Mouse (Mus musculus) intestine, embryonic 14.5 days (tissue): ENCODE data around the gene Insig1. TPM values are rescaled to one million over a fixed set of nuclear protein-coding genes. Genes with fewer than 3 reads are reported as not detected.

Experiments used
- ATAC-seq: fragments of 200-750 bp; cut with Nextera tagmentation; replicated peaks from 2 replicates; pipeline ENCODE4 v1.8.0; 2017; ENCODE audit warnings: low read depth, moderate number of reproducible peaks, moderate TSS enrichment, moderate library complexity; ENCODE audit not compliant: low FRiP score, low TSS enrichment
- DNase-seq: peaks from one replicate; pipeline ENCODE4 v3.0.0-alpha.2; 2018; ENCODE audit warnings: low spot score
- H3K27ac ChIP-seq: fragments of 300-500 bp; sonication (generic); 2 replicates; pipeline ENCODE4 v1.5.1; 2014; ENCODE audit warnings: low read depth, mild to moderate bottlenecking, control low read depth
- H3K27me3 ChIP-seq: fragments of 300-500 bp; sonication (generic); replicated peaks from 2 replicates; pipeline ENCODE4 v1.6.1; 2014; ENCODE audit warnings: low read length, control low read depth; ENCODE audit not compliant: control insufficient read depth, insufficient read depth
- H3K36me3 ChIP-seq: fragments of 300-500 bp; sonication (generic); 2 replicates; pipeline ENCODE4 v1.6.1; 2014; ENCODE audit warnings: low read length, control low read depth; ENCODE audit not compliant: control insufficient read depth, insufficient read depth
- H3K4me1 ChIP-seq: fragments of 300-500 bp; sonication (generic); replicated peaks from 2 replicates; pipeline ENCODE4 v1.6.1; 2014; ENCODE audit warnings: low read length, control low read depth, mixed read lengths; ENCODE audit not compliant: control insufficient read depth, insufficient read depth
- H3K4me2 ChIP-seq: fragments of 300-500 bp; sonication (generic); 2 replicates; pipeline ENCODE4 v1.6.1; 2014; ENCODE audit warnings: low read length
- H3K4me3 ChIP-seq: fragments of 300-500 bp; sonication (generic); 2 replicates; pipeline ENCODE4 v1.5.1; 2014; ENCODE audit warnings: low read depth, low read length, control low read depth, mixed read lengths
- H3K9ac ChIP-seq: fragments of 300-500 bp; sonication (generic); 2 replicates; pipeline ENCODE4 v1.6.1; 2014; ENCODE audit warnings: mild to moderate bottlenecking, low read length
- H3K9me3 ChIP-seq: fragments of 300-500 bp; sonication (generic); 2 replicates; pipeline ENCODE4 v1.6.1; 2016; ENCODE audit warnings: low read length, control low read depth; ENCODE audit not compliant: control insufficient read depth
- WGBS: fragments of 180-500 bp; shearing (Covaris S2); extraction: QIAGEN DNeasy Blood & Tissue Kit; methylation state at CpG from one replicate; pipeline ENCODE4 v1.1.7; 2014; 5-methylcytosine and 5-hydroxymethylcytosine counted together
- polyA plus RNA-seq: library from polyadenylated mRNA; unstranded; fragments of >200 nt; fragmentation: Nextera tagmentation; extraction: Ambion mirVana; gene quantifications from 2 replicates; pipeline ENCODE4 v1.2.1, GENCODE M21; 2014

Gene Insig1
- polyA plus RNA-seq, 1 experiment from 2014 or later, result 158 TPM

- Histone ChIP-seq H3K9ac (no peak overlapping the region), H3K27ac (peak overlapping the region; percentile 12), H3K4me1 (no peaks in the 10 kb centered on the region), H3K36me3 (no peaks in the 10 kb centered on the region), H3K27me3 (no peaks in the 10 kb centered on the region), H3K4me3 (no peak overlapping the region), H3K4me2 (no peak overlapping the region), H3K9me3 (no peaks in the 10 kb centered on the region)
- DNase-seq (no peak), ATAC-seq (peak; percentile 94)
- WGBS, result 64% methylated on average over 2 of the region's 2 CpGs
Observed at GRCm38 (mm10) chr5:28055450-28055849, 15.7 kb upstream of the Insig1 start.

GRCm38 (mm10) chr5:28056877-28057276, 14.3 kb upstream of the Insig1 start:
- no peak for ATAC-seq

GRCm38 (mm10) chr5:28060506-28060905, 10.7 kb upstream of the Insig1 start:
- no peak for DNase-seq
- Histone ChIP-seq H3K4me1 (no peaks in the 10 kb centered on the region), H3K27me3 (no peaks in the 10 kb centered on the region), H3K4me2 (no peak overlapping the region), H3K4me3 (no peak overlapping the region), H3K36me3 (no peaks in the 10 kb centered on the region), H3K27ac (no peak overlapping the region), H3K9ac (no peak overlapping the region), H3K9me3 (no peaks in the 10 kb centered on the region)
- ATAC-seq, result no peak

More at GRCm38 (mm10) chr5:28056877-28057276, 14.3 kb upstream of the Insig1 start:
- H3K27ac ChIP-seq, result no peak overlapping the region
- no peak for DNase-seq
- no peak overlapping the region for H3K9ac ChIP-seq
- no peaks in the 10 kb centered on the region for H3K36me3 ChIP-seq
- H3K4me3 ChIP-seq, result no peak overlapping the region
- no peaks in the 10 kb centered on the region for H3K9me3 ChIP-seq
- no peaks in the 10 kb centered on the region for H3K4me1 ChIP-seq
- 83% methylated on average over 3 of the region's 3 CpGs for WGBS
- H3K4me2 ChIP-seq, result no peak overlapping the region
- H3K27me3 ChIP-seq, result no peaks in the 10 kb centered on the region

GRCm38 (mm10) chr5:28061011-28061410, 10.2 kb upstream of the Insig1 start:
- no peaks in the 10 kb centered on the region for H3K27me3 ChIP-seq
- no peak overlapping the region for H3K9ac ChIP-seq
- no peak for ATAC-seq
- H3K4me3 ChIP-seq, result no peak overlapping the region
- no peaks in the 10 kb centered on the region for H3K4me1 ChIP-seq
- no peak overlapping the region for H3K27ac ChIP-seq
- no peak overlapping the region for H3K4me2 ChIP-seq
- no peak for DNase-seq
- WGBS, result 67% methylated on average over 6 of the region's 6 CpGs
- no peaks in the 10 kb centered on the region for H3K9me3 ChIP-seq
- H3K36me3 ChIP-seq, result no peaks in the 10 kb centered on the region

- WGBS, result 68% methylated on average over 3 of the region's 3 CpGs
- H3K9me3 ChIP-seq, result no peaks in the 10 kb centered on the region
- ATAC-seq, result no peak; the same call in 1 of the 2 replicates
Observed at GRCm38 (mm10) chr5:28063989-28064624, 7.1 kb upstream of the Insig1 start.

GRCm38 (mm10) chr5:28065275-28065674, 5.9 kb upstream of the Insig1 start:
- Histone ChIP-seq H3K9ac (no peak overlapping the region), H3K36me3 (no peaks in the 10 kb centered on the region), H3K4me2 (no peak overlapping the region), H3K9me3 (no peaks in the 10 kb centered on the region), H3K27me3 (no peaks in the 10 kb centered on the region), H3K4me3 (no peak overlapping the region), H3K4me1 (peaks cover 8% of the 10 kb centered on the region), H3K27ac (no peak overlapping the region)
- WGBS, result 52% methylated on average over 4 of the region's 4 CpGs
- DNase-seq (no peak), ATAC-seq (no peak)

More at GRCm38 (mm10) chr5:28063989-28064624, 7.1 kb upstream of the Insig1 start:
- Histone ChIP-seq H3K4me2 (no peak overlapping the region), H3K27ac (no peak overlapping the region), H3K27me3 (no peaks in the 10 kb centered on the region), H3K9ac (no peak overlapping the region), H3K4me3 (no peak overlapping the region), H3K36me3 (no peaks in the 10 kb centered on the region), H3K4me1 (no peaks in the 10 kb centered on the region)
- no peak for DNase-seq

GRCm38 (mm10) chr5:28066311-28066710, 4.9 kb upstream of the Insig1 start:
- no peak overlapping the region; the same call in 1 of the 2 replicates for H3K27ac ChIP-seq
- H3K27me3 ChIP-seq, result no peaks in the 10 kb centered on the region
- no peak for DNase-seq
- H3K4me1 ChIP-seq, result peaks cover 11% of the 10 kb centered on the region
- no peak for ATAC-seq
- H3K9ac ChIP-seq, result no peak overlapping the region
- H3K9me3 ChIP-seq, result no peaks in the 10 kb centered on the region
- no peak overlapping the region for H3K4me2 ChIP-seq
- WGBS, result 69% methylated on average over 5 of the region's 5 CpGs
- no peak overlapping the region for H3K4me3 ChIP-seq
- H3K36me3 ChIP-seq, result no peaks in the 10 kb centered on the region

- H3K9me3 ChIP-seq, result no peaks in the 10 kb centered on the region
- WGBS, result 22% methylated on average over 9 of the region's 9 CpGs
- H3K36me3 ChIP-seq, result peaks cover 23% of the 10 kb centered on the region
- H3K4me1 ChIP-seq, result peaks cover 22% of the 10 kb centered on the region
- peak overlapping the region; percentile 83 for H3K27ac ChIP-seq
- peak overlapping the region; percentile 62 for H3K9ac ChIP-seq
- ATAC-seq (no peak), DNase-seq (no peak)
- peak overlapping the region; percentile 93 for H3K4me3 ChIP-seq
- H3K27me3 ChIP-seq, result no peaks in the 10 kb centered on the region
- peak overlapping the region; percentile 58 for H3K4me2 ChIP-seq
Observed at GRCm38 (mm10) chr5:28070149-28070827, 875 bp upstream of the Insig1 start.
